Mouse (Mus musculus): ENCODE results near the gene Cdca5. TPM values are rescaled to one million over a fixed set of nuclear protein-coding genes. Genes with fewer than 3 reads are reported as not detected.

Cdca5 gene
- polyA plus RNA-seq, 1 experiment: 50.5 TPM

- peak within 1 kb of the TSS; percentile 97 for H3K4me3 ChIP-seq (ENCODE audit: low read depth, low read length)
- peaks cover 15% of the 10 kb centered on the region for H3K36me3 ChIP-seq (ENCODE audit: control insufficient read depth, insufficient read depth, low read length, poor library complexity, severe bottlenecking)
- no peaks in the 10 kb centered on the region for H3K27me3 ChIP-seq (ENCODE audit: control insufficient read depth, insufficient read depth, low read length, poor library complexity, severe bottlenecking)
- H3K4me1 ChIP-seq (ENCODE audit: control insufficient read depth, insufficient read depth, low read length): no peaks in the 10 kb centered on the region
- peak within 1 kb of the TSS; percentile 90 for H3K9ac ChIP-seq (ENCODE audit: low read depth, poor library complexity, severe bottlenecking)
- H3K9me3 ChIP-seq (replicated peaks; ENCODE audit: control insufficient read depth, insufficient read depth, low read length, poor library complexity, severe bottlenecking): no peaks in the 10 kb centered on the region
- TF ChIP-seq EP300 (IDR thresholded peaks at IDR 0.05; ENCODE audit: insufficient read depth, low read depth, low read length): no peak
- no peak for TF ChIP-seq POLR2A (IDR thresholded peaks at IDR 0.05; ENCODE audit: insufficient read depth, low read length)
- no peak for TF ChIP-seq CTCF (IDR thresholded peaks at IDR 0.05; ENCODE audit: low read depth, low read length)
- peak within 1 kb of the TSS; percentile 85 for H3K27ac ChIP-seq (ENCODE audit: insufficient read depth, low read length)
These were observed 23.7 kb upstream of the Cdca5 start, which contains the start of gene Znhit2 for GRCm38 (mm10) chr19:6061021-6061533. Gene Znhit2, plus strand, starts transcription at chr19:6061192.

GRCm38 (mm10) chr19:6061641-6062302 lies 23.0 kb upstream of the Cdca5 start:
- Histone ChIP-seq H3K9ac (ENCODE audit: low read depth, poor library complexity, severe bottlenecking) (peak overlapping the region; percentile 90), H3K4me1 (ENCODE audit: control insufficient read depth, insufficient read depth, low read length) (no peaks in the 10 kb centered on the region), H3K27ac (ENCODE audit: insufficient read depth, low read length) (peak overlapping the region; percentile 42), H3K36me3 (ENCODE audit: control insufficient read depth, insufficient read depth, low read length, poor library complexity, severe bottlenecking) (peaks cover 15% of the 10 kb centered on the region), H3K9me3 (replicated peaks; ENCODE audit: control insufficient read depth, insufficient read depth, low read length, poor library complexity, severe bottlenecking) (no peaks in the 10 kb centered on the region), H3K4me3 (ENCODE audit: low read depth, low read length) (peak overlapping the region; percentile 97), H3K27me3 (ENCODE audit: control insufficient read depth, insufficient read depth, low read length, poor library complexity, severe bottlenecking) (no peaks in the 10 kb centered on the region)
- TF ChIP-seq POLR2A (IDR thresholded peaks at IDR 0.05; ENCODE audit: insufficient read depth, low read length) (no peak), EP300 (IDR thresholded peaks at IDR 0.05; ENCODE audit: insufficient read depth, low read depth, low read length) (no peak), CTCF (IDR thresholded peaks at IDR 0.05; ENCODE audit: low read depth, low read length) (no peak)

GRCm38 (mm10) chr19:6062418-6062817 lies 22.4 kb upstream of the Cdca5 start:
- H3K9ac ChIP-seq (ENCODE audit: low read depth, poor library complexity, severe bottlenecking): peak overlapping the region; percentile 90
- TF ChIP-seq CTCF (IDR thresholded peaks at IDR 0.05; ENCODE audit: low read depth, low read length) (no peak), EP300 (IDR thresholded peaks at IDR 0.05; ENCODE audit: insufficient read depth, low read depth, low read length) (no peak), POLR2A (IDR thresholded peaks at IDR 0.05; ENCODE audit: insufficient read depth, low read length) (no peak)
- H3K27me3 ChIP-seq (ENCODE audit: control insufficient read depth, insufficient read depth, low read length, poor library complexity, severe bottlenecking): no peaks in the 10 kb centered on the region
- peaks cover 15% of the 10 kb centered on the region for H3K36me3 ChIP-seq (ENCODE audit: control insufficient read depth, insufficient read depth, low read length, poor library complexity, severe bottlenecking)
- H3K9me3 ChIP-seq (replicated peaks; ENCODE audit: control insufficient read depth, insufficient read depth, low read length, poor library complexity, severe bottlenecking): no peaks in the 10 kb centered on the region
- peak overlapping the region; percentile 97; the same call in 1 of the 2 replicates for H3K4me3 ChIP-seq (ENCODE audit: low read depth, low read length)
- H3K4me1 ChIP-seq (ENCODE audit: control insufficient read depth, insufficient read depth, low read length): no peaks in the 10 kb centered on the region
- H3K27ac ChIP-seq (ENCODE audit: insufficient read depth, low read length): no peak overlapping the region

GRCm38 (mm10) chr19:6063081-6063480 lies 21.7 kb upstream of the Cdca5 start:
- TF ChIP-seq CTCF (IDR thresholded peaks at IDR 0.05; ENCODE audit: low read depth, low read length): no peak
- TF ChIP-seq EP300 (IDR thresholded peaks at IDR 0.05; ENCODE audit: insufficient read depth, low read depth, low read length): no peak
- peaks cover under 1% of the 10 kb centered on the region for H3K4me1 ChIP-seq (ENCODE audit: control insufficient read depth, insufficient read depth, low read length)
- no peak overlapping the region for H3K27ac ChIP-seq (ENCODE audit: insufficient read depth, low read length)
- peaks cover 15% of the 10 kb centered on the region for H3K36me3 ChIP-seq (ENCODE audit: control insufficient read depth, insufficient read depth, low read length, poor library complexity, severe bottlenecking)
- H3K4me3 ChIP-seq (ENCODE audit: low read depth, low read length): no peak overlapping the region
- no peaks in the 10 kb centered on the region for H3K27me3 ChIP-seq (ENCODE audit: control insufficient read depth, insufficient read depth, low read length, poor library complexity, severe bottlenecking)
- H3K9ac ChIP-seq (ENCODE audit: low read depth, poor library complexity, severe bottlenecking): no peak overlapping the region
- no peaks in the 10 kb centered on the region for H3K9me3 ChIP-seq (replicated peaks; ENCODE audit: control insufficient read depth, insufficient read depth, low read length, poor library complexity, severe bottlenecking)

GRCm38 (mm10) chr19:6066571-6066970 lies 18.2 kb upstream of the Cdca5 start:
- no peaks in the 10 kb centered on the region for H3K9me3 ChIP-seq (replicated peaks; ENCODE audit: control insufficient read depth, insufficient read depth, low read length, poor library complexity, severe bottlenecking)
- H3K27ac ChIP-seq (ENCODE audit: insufficient read depth, low read length): no peak overlapping the region
- peak overlapping the region; percentile 44 for H3K4me3 ChIP-seq (ENCODE audit: low read depth, low read length)
- TF ChIP-seq EP300 (IDR thresholded peaks at IDR 0.05; ENCODE audit: insufficient read depth, low read depth, low read length): no peak
- no peak for TF ChIP-seq POLR2A (IDR thresholded peaks at IDR 0.05; ENCODE audit: insufficient read depth, low read length)
- no peak for TF ChIP-seq CTCF (IDR thresholded peaks at IDR 0.05; ENCODE audit: low read depth, low read length)
- H3K9ac ChIP-seq (ENCODE audit: low read depth, poor library complexity, severe bottlenecking): peak overlapping the region; percentile 74
- H3K36me3 ChIP-seq (ENCODE audit: control insufficient read depth, insufficient read depth, low read length, poor library complexity, severe bottlenecking): no peaks in the 10 kb centered on the region
- H3K4me1 ChIP-seq (ENCODE audit: control insufficient read depth, insufficient read depth, low read length): peaks cover 2% of the 10 kb centered on the region
- no peaks in the 10 kb centered on the region for H3K27me3 ChIP-seq (ENCODE audit: control insufficient read depth, insufficient read depth, low read length, poor library complexity, severe bottlenecking)

GRCm38 (mm10) chr19:6067011-6067723 lies 17.6 kb upstream of the Cdca5 start:
- Histone ChIP-seq H3K27me3 (ENCODE audit: control insufficient read depth, insufficient read depth, low read length, poor library complexity, severe bottlenecking) (no peaks in the 10 kb centered on the region), H3K27ac (ENCODE audit: insufficient read depth, low read length) (peak overlapping the region; percentile 30; the same call in 1 of the 2 replicates), H3K4me3 (ENCODE audit: low read depth, low read length) (peak overlapping the region; percentile 82), H3K9ac (ENCODE audit: low read depth, poor library complexity, severe bottlenecking) (peak overlapping the region; percentile 74), H3K4me1 (ENCODE audit: control insufficient read depth, insufficient read depth, low read length) (peaks cover 2% of the 10 kb centered on the region), H3K9me3 (replicated peaks; ENCODE audit: control insufficient read depth, insufficient read depth, low read length, poor library complexity, severe bottlenecking) (no peaks in the 10 kb centered on the region), H3K36me3 (ENCODE audit: control insufficient read depth, insufficient read depth, low read length, poor library complexity, severe bottlenecking) (no peaks in the 10 kb centered on the region)
- peak; percentile 41; the same call in 1 of the 2 replicates for TF ChIP-seq EP300 (IDR thresholded peaks at IDR 0.05; ENCODE audit: insufficient read depth, low read depth, low read length)
- TF ChIP-seq POLR2A (IDR thresholded peaks at IDR 0.05; ENCODE audit: insufficient read depth, low read length): no peak
- peak; percentile 97 for TF ChIP-seq CTCF (IDR thresholded peaks at IDR 0.05; ENCODE audit: low read depth, low read length)

Measured in ES-Bruce4 (cell line).